Mouse (Mus musculus): ENCODE measurements around the gene Msl2.

GRCm38 (mm10) chr9:101057156-101057555, 16.7 kb upstream of the Msl2 start:
- no peak for TF ChIP-seq MAFK (IDR thresholded peaks at IDR 0.05; ENCODE audit: insufficient read depth, low read depth, low read length)
- no peak for TF ChIP-seq ZC3H11A (IDR thresholded peaks at IDR 0.05; ENCODE audit: borderline replicate concordance, low read depth, low read length)
- no peak for TF ChIP-seq HCFC1 (IDR thresholded peaks at IDR 0.05; ENCODE audit: borderline replicate concordance, insufficient read depth, low read length)
- TF ChIP-seq CHD2 (IDR thresholded peaks at IDR 0.05; ENCODE audit: low read depth, low read length), result no peak
- no peak for TF ChIP-seq ZNF384 (IDR thresholded peaks at IDR 0.05; ENCODE audit: low read depth, low read length)

Measured in ES-E14 (cell line).